Mouse (Mus musculus): ENCODE measurements around the gene Eprs. TPM values are rescaled to one million over a fixed set of nuclear protein-coding genes. Genes with fewer than 3 reads are reported as not detected.

Gene Eprs
- total RNA-seq, 2 experiments from 2014 or later, result 82.0 to 88.0 TPM

DNA sequence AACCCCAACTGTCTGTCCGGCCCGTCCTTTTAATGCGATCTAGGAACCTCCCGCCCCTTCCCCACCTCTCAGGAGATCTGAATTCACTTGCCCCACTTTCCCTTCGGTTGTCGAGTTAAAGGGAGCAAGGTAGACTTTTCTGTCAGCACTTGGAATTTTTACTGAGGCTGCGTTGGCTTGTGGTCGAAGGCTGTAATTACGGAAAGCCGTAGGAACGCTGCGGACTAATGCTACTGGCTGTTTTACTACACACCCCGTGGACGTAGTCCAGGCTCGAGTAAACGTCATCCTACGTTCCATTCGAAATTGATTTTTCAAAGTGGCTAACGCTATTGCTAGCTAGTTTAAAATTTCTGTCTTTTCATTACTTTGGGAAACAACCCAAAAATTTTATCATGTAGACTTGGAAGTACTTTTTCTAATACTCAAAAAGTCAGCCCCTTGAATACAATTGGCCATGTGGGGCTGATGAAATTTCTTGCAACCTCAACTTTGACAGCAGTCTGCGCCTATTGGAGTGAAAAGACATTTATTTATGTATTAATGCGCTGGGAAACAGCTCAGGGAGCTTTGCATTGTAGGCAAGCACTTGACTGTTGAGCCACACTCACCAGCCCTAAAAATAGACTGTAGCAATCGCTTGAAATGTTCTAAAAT is 810 bp downstream of the Eprs start:
- DNase-seq, result peak; percentile 64

DNA sequence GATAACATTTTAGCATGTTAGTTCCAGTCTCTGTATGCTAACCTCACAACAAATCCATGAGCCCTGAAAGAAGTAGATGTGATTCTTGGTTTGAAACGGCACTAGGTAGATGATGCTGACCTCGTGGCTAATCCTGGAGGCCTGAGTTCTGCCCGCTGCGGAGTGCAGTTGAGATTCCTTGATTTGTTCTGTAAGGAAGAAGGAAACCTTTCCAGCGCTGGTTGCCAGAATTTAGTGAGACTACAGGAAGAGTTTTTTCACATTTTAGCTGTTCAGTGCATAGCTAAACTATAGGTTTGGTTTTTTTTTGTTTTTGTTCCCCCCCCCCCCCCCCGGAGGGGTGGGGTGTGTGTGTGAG is 1.3 kb downstream of the Eprs start:
- DNase-seq, result no peak

- DNase-seq, result no peak
These were observed 4.5 kb downstream of the Eprs start for GRCm38 (mm10) chr1:185367383-185367782.

GRCm38 (mm10) chr1:185369979-185370378 is 7.1 kb downstream of the Eprs start:
- DNase-seq, result no peak

DNA sequence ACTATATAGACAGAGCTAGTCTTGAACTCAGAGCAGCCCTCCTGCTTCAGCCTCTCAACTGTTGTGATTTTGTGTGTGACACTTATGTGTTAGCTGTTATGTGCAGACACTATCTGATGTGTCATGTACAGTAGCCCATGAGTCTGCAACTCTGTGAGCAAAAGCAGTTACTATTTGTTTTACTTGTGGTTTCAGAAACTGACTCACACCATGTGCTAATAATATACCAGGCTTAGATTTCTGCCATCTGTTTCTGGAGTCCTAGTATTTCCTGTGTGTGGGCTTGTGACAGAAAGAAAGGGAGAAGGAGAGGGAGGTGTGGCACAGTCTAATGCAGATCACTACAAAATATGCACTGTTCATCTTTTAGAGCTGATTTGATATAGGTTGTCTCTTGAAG is 13.5 kb downstream of the Eprs start:
- no peak for DNase-seq

GRCm38 (mm10) chr1:185377429-185377828 is 14.6 kb downstream of the Eprs start:
- DNase-seq, result no peak

DNA sequence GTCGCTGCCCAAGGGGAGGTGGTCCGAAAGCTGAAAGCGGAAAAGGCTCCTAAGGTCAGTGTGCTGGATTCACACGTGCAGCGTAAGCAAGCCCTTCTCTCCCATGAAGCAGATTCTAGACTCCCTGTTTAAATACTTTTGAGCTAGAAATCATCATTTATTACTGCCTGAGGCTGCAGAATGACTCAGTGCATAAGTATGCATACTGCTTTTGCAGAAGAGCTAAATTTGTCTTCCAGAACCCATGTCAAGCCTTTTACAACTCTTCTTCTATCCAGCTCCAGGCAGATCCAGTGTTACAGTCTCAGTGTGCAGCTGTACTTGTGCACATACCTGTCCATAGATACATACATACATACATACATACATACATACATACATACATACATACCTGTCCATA is 38.8 kb downstream of the Eprs start:
- DNase-seq, result no peak

DNA sequence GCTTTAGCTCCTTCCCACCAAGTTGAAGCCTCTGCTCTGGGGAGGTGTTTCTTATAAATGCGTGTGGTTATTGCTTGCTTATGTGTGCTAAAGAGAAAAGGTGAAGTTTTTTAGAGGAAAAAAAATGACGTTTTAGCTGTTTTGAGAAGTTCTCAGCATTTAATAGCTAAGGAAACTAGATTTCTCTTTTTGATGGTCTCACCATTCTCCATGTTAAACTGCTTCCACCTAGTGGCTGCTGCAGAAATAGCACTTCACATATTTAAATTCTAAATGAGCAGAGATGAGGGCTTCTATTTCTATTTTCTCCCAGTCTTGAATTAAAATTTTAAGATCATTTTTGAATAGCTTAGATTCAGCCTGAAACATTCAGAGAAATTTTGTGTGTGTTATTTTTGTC is 41.2 kb downstream of the Eprs start:
- DNase-seq, result peak; percentile 29

- peak; percentile 17 for DNase-seq
These were observed 43.1 kb downstream of the Eprs start for GRCm38 (mm10) chr1:185405921-185406320.

GRCm38 (mm10) chr1:185409831-185410230 is 47.0 kb downstream of the Eprs start:
- peak; percentile 10 for DNase-seq

- DNase-seq, result no peak
These were observed 55.2 kb downstream of the Eprs start for GRCm38 (mm10) chr1:185418011-185418410.

- DNase-seq, result no peak
These were observed 57.0 kb downstream of the Eprs start for GRCm38 (mm10) chr1:185419805-185420204.

DNA sequence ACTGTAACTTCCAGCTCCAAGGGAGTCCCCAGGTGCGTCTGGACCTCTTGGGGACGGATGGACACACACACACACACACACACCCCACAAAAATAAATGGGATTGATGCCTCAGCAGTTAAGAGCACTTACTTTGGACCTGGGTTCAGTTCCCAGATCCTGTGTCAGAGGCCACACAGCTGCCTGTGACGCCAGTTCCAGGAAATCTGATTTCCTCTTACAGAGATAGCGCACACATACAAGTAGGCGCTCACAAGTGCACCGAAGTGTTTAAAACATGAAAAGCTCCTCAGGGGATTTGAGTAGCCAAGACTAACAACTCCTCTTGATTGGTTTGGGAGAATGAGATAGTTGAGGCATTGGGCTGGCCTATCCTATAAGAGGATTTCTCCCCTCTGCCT is 57.9 kb downstream of the Eprs start:
- no peak for DNase-seq

DNA sequence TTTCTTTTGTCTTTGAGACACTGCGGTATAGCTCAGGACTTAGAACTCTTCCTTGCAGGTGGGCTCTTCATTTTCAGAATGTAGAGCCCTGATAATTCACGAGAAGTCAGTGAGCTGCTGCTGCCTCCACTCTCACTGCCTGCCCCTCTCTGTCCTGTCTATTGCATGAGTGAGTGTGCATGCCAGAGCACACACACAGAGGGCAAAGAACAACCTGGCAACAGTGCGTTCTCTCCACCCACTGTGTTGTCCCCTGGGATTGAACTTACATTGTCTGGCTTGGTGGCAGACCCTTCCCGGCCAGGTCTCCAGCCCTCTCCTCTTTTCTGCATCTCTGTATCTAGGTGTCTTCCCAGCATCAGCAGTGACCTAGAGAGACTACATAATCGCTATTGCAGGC is 63.7 kb downstream of the Eprs start:
- no peak for DNase-seq

DNA sequence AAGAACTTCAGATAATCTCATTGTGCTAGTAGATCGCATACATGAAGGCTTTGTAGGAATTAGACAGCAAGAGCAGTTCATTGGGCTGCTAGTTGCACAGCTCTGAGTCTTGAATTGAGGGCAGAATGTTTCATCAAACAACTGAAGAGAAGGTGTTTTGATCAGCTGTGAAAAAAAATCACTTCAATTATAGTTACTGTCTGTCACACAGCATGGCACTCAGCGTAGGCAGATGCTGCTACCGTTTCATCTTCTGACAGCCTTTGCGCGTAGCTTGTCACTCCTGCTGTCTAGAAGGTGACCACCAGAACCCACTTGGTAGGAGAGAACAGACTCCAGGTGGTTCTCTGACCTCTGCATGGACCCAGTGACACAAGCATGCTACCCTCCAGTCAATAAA is 67.6 kb downstream of the Eprs start:
- no peak for DNase-seq

DNA sequence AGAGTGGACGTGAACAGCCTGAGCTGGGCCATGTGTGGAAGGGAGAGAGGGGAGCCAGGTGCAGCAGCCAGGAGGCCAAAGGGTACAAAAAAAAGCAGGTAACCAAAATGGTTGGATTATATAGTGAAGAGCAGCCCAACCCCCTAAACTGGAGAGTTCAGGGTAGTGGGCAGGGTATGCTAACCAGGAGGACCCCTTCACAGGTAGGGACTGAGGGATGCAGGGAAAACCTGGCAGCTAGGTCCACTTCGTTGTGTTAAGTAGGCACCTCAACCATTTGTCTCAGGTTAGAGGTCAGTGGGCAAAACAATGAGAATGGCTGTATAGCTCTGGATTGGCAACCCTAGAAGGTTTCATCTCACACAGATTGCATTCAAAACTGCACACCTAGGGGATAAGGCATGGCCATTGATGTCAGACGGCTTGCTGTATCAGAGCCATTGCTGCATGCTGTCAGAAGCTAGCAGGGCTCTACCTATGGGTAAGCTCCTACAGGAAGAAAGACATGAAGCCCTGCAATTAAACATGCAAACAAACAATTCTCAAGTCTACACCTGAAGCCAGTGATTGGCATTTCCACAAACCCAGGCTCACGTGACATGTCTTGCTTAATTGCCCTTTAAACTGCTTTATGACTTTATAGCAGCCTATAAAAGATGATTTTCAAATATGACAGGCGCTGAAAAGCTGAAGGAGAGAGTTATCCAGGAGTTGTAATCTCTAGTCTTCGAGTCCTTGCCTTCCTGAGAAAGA is 68.6 kb downstream of the Eprs start:
- DNase-seq, result no peak

DNA sequence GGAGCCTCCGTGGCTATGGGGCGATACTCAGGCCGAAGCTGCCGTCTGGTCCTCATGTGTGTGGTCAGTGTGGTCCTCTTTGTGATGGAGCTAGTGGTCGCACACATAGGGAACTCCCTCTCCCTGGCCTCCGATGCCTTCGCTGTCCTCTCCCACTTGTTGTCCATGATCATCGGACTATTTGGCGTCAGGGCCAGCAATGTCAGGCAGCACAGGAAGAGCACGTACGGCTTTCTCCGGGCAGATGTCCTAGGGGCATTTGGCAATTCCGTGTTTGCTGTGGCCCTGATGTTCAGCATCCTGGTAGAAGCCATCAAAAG is 69.1 kb downstream of the Eprs start:
- DNase-seq, result no peak

- DNase-seq, result no peak
These were observed 70.3 kb downstream of the Eprs start for GRCm38 (mm10) chr1:185433112-185433511.

DNA sequence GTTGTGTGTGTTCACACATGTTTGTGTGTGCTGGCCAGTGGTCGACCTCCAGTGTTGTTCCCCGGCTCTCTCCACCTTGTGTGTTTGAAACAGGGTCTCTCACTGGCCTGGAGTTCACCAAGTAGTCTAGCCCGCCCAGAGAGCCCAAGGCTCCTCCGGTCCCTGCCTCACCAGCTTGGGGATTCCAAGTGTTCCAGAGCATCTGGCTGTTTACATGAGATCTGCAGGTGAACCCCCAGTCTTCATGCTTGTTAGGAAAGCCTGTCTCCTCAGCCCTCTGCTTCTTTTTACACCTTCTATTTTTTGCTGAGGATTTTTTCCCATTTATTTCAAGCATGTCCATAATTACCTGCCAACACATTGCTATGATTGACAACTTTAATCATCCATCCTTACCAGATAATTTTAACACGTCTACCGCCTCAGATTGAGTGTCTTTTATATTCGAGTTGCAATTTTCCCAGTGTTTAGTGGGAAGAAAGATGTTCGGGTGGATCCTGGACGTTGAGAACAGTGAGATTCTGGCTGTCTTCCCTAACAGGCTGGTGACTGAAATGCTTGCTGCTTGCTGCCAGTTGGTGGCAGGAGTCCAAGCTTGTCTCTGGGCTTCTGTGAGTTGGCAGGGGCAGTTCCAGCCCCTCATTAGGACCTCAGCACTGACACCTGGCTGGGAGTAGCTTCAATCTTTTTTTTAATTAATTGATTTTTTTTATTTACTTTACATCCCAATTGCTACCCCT is 76.2 kb downstream of the Eprs start:
- peak; percentile 72 for DNase-seq

DNA sequence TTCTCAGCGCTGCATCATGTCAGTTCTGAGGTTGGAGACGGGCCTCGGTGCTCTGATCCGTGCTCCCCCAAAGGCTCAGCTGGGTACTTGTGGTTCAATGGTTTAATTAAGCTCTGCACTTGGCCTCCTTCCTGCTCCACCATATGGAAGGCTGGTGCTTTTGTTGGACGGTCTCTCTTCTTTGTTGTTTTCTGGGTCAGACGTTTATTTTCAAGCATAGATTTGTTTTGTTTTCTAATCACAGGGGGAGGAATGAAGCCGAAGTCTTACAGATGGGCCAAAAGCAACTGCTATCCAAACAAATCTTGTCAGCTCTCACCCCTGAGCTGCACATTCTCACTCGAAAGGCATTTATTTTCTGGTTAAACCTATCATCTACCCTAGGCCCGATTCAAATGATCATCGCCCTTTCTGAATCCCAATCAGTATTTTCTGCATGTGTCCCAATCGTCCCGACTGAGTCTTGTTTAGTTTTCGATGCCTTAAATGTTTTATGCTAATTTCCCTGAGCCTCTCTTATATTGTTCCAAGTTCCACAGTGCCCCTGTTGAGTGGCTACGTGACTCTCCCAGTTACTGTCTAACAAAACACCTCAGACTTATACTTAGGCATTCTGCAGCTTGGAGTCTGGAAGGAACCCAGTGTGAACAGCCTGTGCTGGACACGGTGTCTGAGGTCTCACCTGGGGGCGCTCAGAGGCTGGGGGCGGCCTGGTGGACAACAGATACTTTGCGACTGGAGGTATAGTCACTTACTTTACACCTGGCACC is 79.0 kb downstream of the Eprs start:
- no peak for DNase-seq

DNA sequence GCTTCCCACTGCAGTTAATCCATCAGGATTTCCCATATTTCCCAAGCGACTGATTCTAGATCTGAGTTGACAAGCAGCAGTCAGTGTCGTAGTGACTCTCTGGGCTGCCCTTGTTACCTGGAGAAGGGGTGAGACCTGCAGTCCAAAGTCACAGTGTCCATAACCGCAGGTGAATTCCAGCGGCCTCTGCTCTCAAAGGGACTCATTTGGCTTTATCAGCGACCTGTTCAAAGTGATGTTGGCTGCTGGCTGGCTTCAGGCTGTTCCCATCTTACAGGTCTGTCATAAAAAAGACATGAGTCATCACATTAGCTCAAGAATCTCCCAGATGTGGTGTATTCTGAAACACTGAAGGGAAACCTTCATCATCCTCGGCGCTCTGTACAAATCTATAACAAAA is 86.1 kb downstream of the Eprs start:
- DNase-seq, result no peak

GRCm38 (mm10) chr1:185449727-185450126 is 86.9 kb downstream of the Eprs start:
- DNase-seq, result no peak

- DNase-seq, result no peak
These were observed 88.2 kb downstream of the Eprs start for GRCm38 (mm10) chr1:185451077-185451476.
